Mouse (Mus musculus): Measurements from ENCODE around the gene Acad10. TPM values are rescaled to one million over a fixed set of nuclear protein-coding genes. Genes with fewer than 3 reads are reported as not detected.

Gene Acad10
- polyA plus RNA-seq, 2 experiments, result 1.7 to 2.2 TPM

GRCm38 (mm10) chr5:121598871-121599610 lies 61.3 kb downstream of the Acad10 start:
- ATAC-seq (ENCODE audit: insufficient read depth), result no peak
- no peaks in the 10 kb centered on the region for H3K9me3 ChIP-seq (ENCODE audit: control insufficient read depth, low read length)
- no peaks in the 10 kb centered on the region for H3K27me3 ChIP-seq (ENCODE audit: control insufficient read depth, insufficient read depth, low read length)
- no peak overlapping the region for H3K4me2 ChIP-seq (ENCODE audit: low read depth)
- no peak for TF ChIP-seq CTCF (IDR thresholded peaks at IDR 0.05; ENCODE audit: low read depth)
- TF ChIP-seq EP300 (IDR thresholded peaks at IDR 0.05; ENCODE audit: low read depth), result no peak
- no peak overlapping the region for H3K9ac ChIP-seq (replicated peaks)
- peaks cover 15 to 23% of the 10 kb centered on the region in 2 experiments for H3K4me1 ChIP-seq (replicated peaks; ENCODE audit: control insufficient read depth in 2 of 2, insufficient read depth in 2 of 2, low read length in 1 of 2)
- H3K27ac ChIP-seq, result no peak overlapping the region
- 74% methylated on average over 13 of the region's 13 CpGs for WGBS (ENCODE audit: insufficient replicate concordance)
- no peaks in the 10 kb centered on the region for H3K36me3 ChIP-seq (replicated peaks; ENCODE audit: control insufficient read depth, insufficient read depth, low read depth)
- DNase-seq (ENCODE audit: low read depth in 3 of 3, low spot score in 3 of 3), result no peak
- H3K4me3 ChIP-seq (ENCODE audit: insufficient read depth in 1 of 2, low read depth in 2 of 2, low read length in 2 of 2), result no peak overlapping the region

- WGBS (ENCODE audit: insufficient replicate concordance), result 46% methylated on average over 7 of the region's 7 CpGs
- H3K27ac ChIP-seq, result no peak overlapping the region
- H3K4me3 ChIP-seq (ENCODE audit: insufficient read depth in 1 of 2, low read depth in 2 of 2, low read length in 2 of 2), result no peak overlapping the region
- no peak for ATAC-seq (ENCODE audit: insufficient read depth)
- H3K9ac ChIP-seq (replicated peaks), result no peak overlapping the region
- no peaks in the 10 kb centered on the region for H3K36me3 ChIP-seq (replicated peaks; ENCODE audit: control insufficient read depth, insufficient read depth, low read depth)
- peaks cover 15 to 25% of the 10 kb centered on the region in 2 experiments for H3K4me1 ChIP-seq (replicated peaks; ENCODE audit: control insufficient read depth in 2 of 2, insufficient read depth in 2 of 2, low read length in 1 of 2)
- TF ChIP-seq CTCF (IDR thresholded peaks at IDR 0.05; ENCODE audit: low read depth), result no peak
- no peak for TF ChIP-seq EP300 (IDR thresholded peaks at IDR 0.05; ENCODE audit: low read depth)
- H3K27me3 ChIP-seq (ENCODE audit: control insufficient read depth, insufficient read depth, low read length), result no peaks in the 10 kb centered on the region
- no peaks in the 10 kb centered on the region for H3K9me3 ChIP-seq (ENCODE audit: control insufficient read depth, low read length)
- no peak overlapping the region for H3K4me2 ChIP-seq (ENCODE audit: low read depth)
- DNase-seq (ENCODE audit: low read depth in 3 of 3, low spot score in 3 of 3), result no peak
Measured at GRCm38 (mm10) chr5:121597991-121598537, 62.2 kb downstream of the Acad10 start.

- no peak overlapping the region for H3K9ac ChIP-seq (replicated peaks)
- H3K27me3 ChIP-seq (ENCODE audit: control insufficient read depth, insufficient read depth, low read length), result no peaks in the 10 kb centered on the region
- DNase-seq (ENCODE audit: low read depth in 3 of 3, low spot score in 3 of 3), result no peak
- no peak overlapping the region for H3K4me3 ChIP-seq (ENCODE audit: insufficient read depth in 1 of 2, low read depth in 2 of 2, low read length in 2 of 2)
- H3K9me3 ChIP-seq (ENCODE audit: control insufficient read depth, low read length), result no peaks in the 10 kb centered on the region
- TF ChIP-seq CTCF (IDR thresholded peaks at IDR 0.05; ENCODE audit: low read depth) (no peak), EP300 (IDR thresholded peaks at IDR 0.05; ENCODE audit: low read depth) (no peak)
- no peak for ATAC-seq (ENCODE audit: insufficient read depth)
- peaks cover 15 to 31% of the 10 kb centered on the region in 2 experiments for H3K4me1 ChIP-seq (replicated peaks; ENCODE audit: control insufficient read depth in 2 of 2, insufficient read depth in 2 of 2, low read length in 1 of 2)
- 36% methylated on average over 4 of the region's 4 CpGs for WGBS (ENCODE audit: insufficient replicate concordance)
- H3K36me3 ChIP-seq (replicated peaks; ENCODE audit: control insufficient read depth, insufficient read depth, low read depth), result no peaks in the 10 kb centered on the region
- no peak overlapping the region for H3K4me2 ChIP-seq (ENCODE audit: low read depth)
- H3K27ac ChIP-seq, result no peak overlapping the region
Measured at GRCm38 (mm10) chr5:121597332-121597731, 63.0 kb downstream of the Acad10 start.

GRCm38 (mm10) chr5:121596226-121596625 lies 64.1 kb downstream of the Acad10 start:
- no peak for DNase-seq (ENCODE audit: low read depth in 3 of 3, low spot score in 3 of 3)
- no peaks in the 10 kb centered on the region for H3K36me3 ChIP-seq (replicated peaks; ENCODE audit: control insufficient read depth, insufficient read depth, low read depth)
- no peak overlapping the region for H3K27ac ChIP-seq
- H3K27me3 ChIP-seq (ENCODE audit: control insufficient read depth, insufficient read depth, low read length), result no peaks in the 10 kb centered on the region
- ATAC-seq (ENCODE audit: insufficient read depth), result no peak
- no peak for TF ChIP-seq CTCF (IDR thresholded peaks at IDR 0.05; ENCODE audit: low read depth)
- no peak for TF ChIP-seq EP300 (IDR thresholded peaks at IDR 0.05; ENCODE audit: low read depth)
- no peak overlapping the region for H3K9ac ChIP-seq (replicated peaks)
- no peak overlapping the region for H3K4me2 ChIP-seq (ENCODE audit: low read depth)
- H3K4me3 ChIP-seq (ENCODE audit: insufficient read depth in 1 of 2, low read depth in 2 of 2, low read length in 2 of 2), result no peak overlapping the region
- 41% methylated on average over 6 of the region's 6 CpGs for WGBS (ENCODE audit: insufficient replicate concordance)
- H3K9me3 ChIP-seq (ENCODE audit: control insufficient read depth, low read length), result no peaks in the 10 kb centered on the region
- peaks cover 15 to 35% of the 10 kb centered on the region in 2 experiments for H3K4me1 ChIP-seq (replicated peaks; ENCODE audit: control insufficient read depth in 2 of 2, insufficient read depth in 2 of 2, low read length in 1 of 2)

- no peak for ATAC-seq (ENCODE audit: insufficient read depth)
- H3K4me1 ChIP-seq (replicated peaks; ENCODE audit: control insufficient read depth in 2 of 2, insufficient read depth in 2 of 2, low read length in 1 of 2), result peaks cover 15 to 38% of the 10 kb centered on the region in 2 experiments
- H3K9ac ChIP-seq (replicated peaks), result no peak overlapping the region
- TF ChIP-seq CTCF (IDR thresholded peaks at IDR 0.05; ENCODE audit: low read depth), result no peak
- TF ChIP-seq EP300 (IDR thresholded peaks at IDR 0.05; ENCODE audit: low read depth), result no peak
- no peak for DNase-seq (ENCODE audit: low read depth in 3 of 3, low spot score in 3 of 3)
- no peak overlapping the region for H3K4me2 ChIP-seq (ENCODE audit: low read depth)
- no peak overlapping the region for H3K27ac ChIP-seq
- H3K9me3 ChIP-seq (ENCODE audit: control insufficient read depth, low read length), result no peaks in the 10 kb centered on the region
- WGBS (ENCODE audit: insufficient replicate concordance), result 30% methylated on average over 6 of the region's 6 CpGs
- H3K4me3 ChIP-seq (ENCODE audit: insufficient read depth in 1 of 2, low read depth in 2 of 2, low read length in 2 of 2), result no peak overlapping the region
- H3K27me3 ChIP-seq (ENCODE audit: control insufficient read depth, insufficient read depth, low read length), result no peaks in the 10 kb centered on the region
- no peaks in the 10 kb centered on the region for H3K36me3 ChIP-seq (replicated peaks; ENCODE audit: control insufficient read depth, insufficient read depth, low read depth)
Measured at GRCm38 (mm10) chr5:121595758-121596157, 64.6 kb downstream of the Acad10 start.
